Comparison of ENCODE assay signal across 17 mouse cellular contexts in genomic region chr7:135195631-135196030, GRCm38 (mm10).
"Had no signal": no experiment of that assay in that cellular context is flagged by ENCODE, and none has a peak within 500 bp of the region (broad histone marks: within the 10 kb centered on the region; RNA-seq: fewer than 3 reads in every experiment).

No protein-coding gene starts in this region.

- ATAC-seq: liver, embryonic 12.5 days; midbrain, embryonic 13.5 days; midbrain, embryonic 15.5 days had no signal

- H3K36me3 ChIP-seq: liver, embryonic 12.5 days; midbrain, embryonic 13.5 days; midbrain, embryonic 15.5 days; neural tube, embryonic 12.5 days; stomach, embryonic 15.5 days had no signal

- DNase-seq: lung, adult 18-20 months; lung, embryonic 14.5 days; lung, postnatal 10 days; lung, postnatal 36 days; right cerebral cortex, postnatal 14 days; thymus, adult 2 months; thymus, postnatal 25 days; thymus, postnatal 4 days had no signal

- H3K27me3 ChIP-seq: liver, embryonic 12.5 days; midbrain, embryonic 13.5 days; midbrain, embryonic 15.5 days; neural tube, embryonic 12.5 days; stomach, embryonic 15.5 days had no signal

- H3K4me3 ChIP-seq: liver, embryonic 12.5 days; megakaryocyte, embryonic 14.5 days; midbrain, embryonic 13.5 days; midbrain, embryonic 15.5 days; neural tube, embryonic 12.5 days; stomach, embryonic 15.5 days had no signal

- H3K4me1 ChIP-seq: liver, embryonic 12.5 days; megakaryocyte, embryonic 14.5 days; midbrain, embryonic 13.5 days; midbrain, embryonic 15.5 days; neural tube, embryonic 12.5 days; stomach, embryonic 15.5 days had no signal

- H3K27ac ChIP-seq: liver, embryonic 12.5 days; liver, embryonic 14.5 days; macrophage; midbrain, embryonic 13.5 days; midbrain, embryonic 15.5 days; neural tube, embryonic 12.5 days; stomach, embryonic 15.5 days; stomach, postnatal 0 days had no signal
